Mouse (Mus musculus): Measurements from ENCODE around the gene Pigq. TPM values are rescaled to one million over a fixed set of nuclear protein-coding genes. Genes with fewer than 3 reads are reported as not detected.

Gene Pigq
- total and polyA plus RNA-seq, 2 experiments, result 11.5 to 52.5 TPM

DNA sequence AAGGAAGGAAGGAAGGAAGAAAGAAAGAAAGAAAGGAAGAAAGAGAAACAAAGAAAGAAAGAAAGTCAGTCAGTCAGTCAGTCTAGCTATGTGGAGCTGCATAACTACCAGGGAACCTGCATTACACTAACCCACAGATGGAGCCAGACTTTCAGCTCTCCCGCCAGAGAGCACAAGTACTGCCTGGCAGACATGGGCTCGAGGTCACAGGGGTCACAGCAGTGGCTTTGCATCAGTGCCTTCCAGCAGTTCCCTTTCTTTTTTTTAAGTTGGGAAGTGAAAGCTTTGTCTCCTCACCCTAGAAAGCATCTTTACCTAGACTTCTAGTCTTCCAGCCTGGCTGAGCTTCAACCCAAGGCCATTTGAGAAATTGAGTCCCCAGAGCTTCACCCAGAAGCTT lies 49.3 kb downstream of the Pigq start:
- Histone ChIP-seq H3K4me3 (ENCODE audit: insufficient read depth, low read depth, low read length) (no peak overlapping the region), H3K27ac (replicated peaks; ENCODE audit: insufficient read depth, low read depth, low read length) (no peak overlapping the region), H3K79me2 (ENCODE audit: control insufficient read depth, insufficient read depth, low read length) (peaks cover 12% of the 10 kb centered on the region; the same call in 1 of the 2 replicates), H3K27me3 (ENCODE audit: control insufficient read depth, insufficient read depth, low read length) (no peaks in the 10 kb centered on the region), H3K9ac (ENCODE audit: low read depth, low read length) (no peak overlapping the region), H3K36me3 (ENCODE audit: control insufficient read depth, insufficient read depth, low read length) (peaks cover under 1% of the 10 kb centered on the region; the same call in 1 of the 2 replicates), H3K4me1 (ENCODE audit: control insufficient read depth, insufficient read depth, low read length) (no peaks in the 10 kb centered on the region; the same call in 1 of the 2 replicates)
- DNase-seq (ENCODE audit: extremely low read depth, low read depth, low spot score), result peak; percentile 58
- TF ChIP-seq CTCF (IDR thresholded peaks at IDR 0.05; ENCODE audit: low read depth, low read length), result 0 out of 2 replicates have a peak, but pooled peaks have one; percentile 15
- TF ChIP-seq POLR2A (IDR thresholded peaks at IDR 0.05; ENCODE audit: extremely low read depth, insufficient read depth, low read length), result no peak
- 12% methylated on average over 2 of the region's 2 CpGs for WGBS

DNA sequence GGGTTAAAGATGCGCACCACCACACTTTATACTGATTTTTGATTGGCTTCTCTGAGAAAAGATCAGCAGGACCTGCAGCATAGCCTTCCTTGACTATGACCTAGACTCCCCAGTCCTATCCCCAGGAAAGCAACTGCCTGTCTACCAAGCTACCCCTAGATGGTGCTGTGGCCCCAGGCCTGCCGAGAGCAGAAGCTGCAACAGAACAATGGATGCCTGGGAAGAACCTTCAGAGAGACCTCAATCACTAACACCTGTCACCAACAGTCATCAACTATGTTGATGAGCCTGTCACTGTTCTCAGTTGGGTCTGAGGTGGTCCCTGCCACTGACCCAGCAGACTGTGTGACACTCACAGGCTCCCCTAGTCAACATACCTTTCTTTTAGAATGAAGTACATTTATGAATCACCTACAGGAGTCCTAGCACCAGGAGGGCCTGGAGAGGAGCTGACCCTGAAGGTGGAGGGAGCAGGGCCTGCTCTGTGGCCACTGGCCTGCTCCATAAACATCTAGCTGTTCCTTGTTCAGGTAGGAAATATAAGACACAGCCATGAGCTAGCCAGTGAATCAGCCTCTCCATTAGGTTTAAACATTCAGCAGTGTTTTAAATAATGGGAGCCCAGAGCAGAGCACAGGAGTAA lies 50.6 kb downstream of the Pigq start:
- peaks cover 6% of the 10 kb centered on the region; the same call in 1 of the 2 replicates for H3K36me3 ChIP-seq (ENCODE audit: control insufficient read depth, insufficient read depth, low read length)
- peak; percentile 55 for DNase-seq (ENCODE audit: extremely low read depth, low read depth, low spot score)
- H3K4me1 ChIP-seq (ENCODE audit: control insufficient read depth, insufficient read depth, low read length), result no peaks in the 10 kb centered on the region; the same call in 1 of the 2 replicates
- H3K27me3 ChIP-seq (ENCODE audit: control insufficient read depth, insufficient read depth, low read length), result no peaks in the 10 kb centered on the region
- no peak overlapping the region for H3K27ac ChIP-seq (replicated peaks; ENCODE audit: insufficient read depth, low read depth, low read length)
- 42% methylated on average over 2 of the region's 2 CpGs for WGBS
- no peak overlapping the region for H3K4me3 ChIP-seq (ENCODE audit: insufficient read depth, low read depth, low read length)
- peaks cover 10% of the 10 kb centered on the region; the same call in 1 of the 2 replicates for H3K79me2 ChIP-seq (ENCODE audit: control insufficient read depth, insufficient read depth, low read length)
- H3K9ac ChIP-seq (ENCODE audit: low read depth, low read length), result no peak overlapping the region
- TF ChIP-seq CTCF (IDR thresholded peaks at IDR 0.05; ENCODE audit: low read depth, low read length) (peak; percentile 99), POLR2A (IDR thresholded peaks at IDR 0.05; ENCODE audit: extremely low read depth, insufficient read depth, low read length) (no peak)

DNA sequence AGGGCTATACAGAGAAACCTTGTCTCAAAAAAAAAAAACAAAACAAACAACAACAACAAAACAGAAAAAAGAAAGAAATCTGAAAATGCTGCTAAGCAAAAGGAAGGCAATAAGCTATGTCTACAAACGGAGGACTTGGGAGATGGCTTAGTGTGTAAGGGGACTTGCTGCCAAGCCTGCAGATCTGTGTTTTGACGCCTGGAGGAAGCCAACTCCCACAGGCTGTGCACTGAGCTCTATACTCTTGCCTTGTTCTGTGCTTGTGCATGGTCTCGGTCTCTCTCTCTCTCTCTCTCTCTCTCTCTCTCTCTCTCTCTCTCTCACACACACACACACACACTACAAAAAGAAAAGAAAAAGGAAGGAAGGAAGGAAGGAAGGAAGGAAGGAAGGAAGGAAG lies 55.9 kb downstream of the Pigq start:
- no peaks in the 10 kb centered on the region for H3K27me3 ChIP-seq (ENCODE audit: control insufficient read depth, insufficient read depth, low read length)
- H3K4me1 ChIP-seq (ENCODE audit: control insufficient read depth, insufficient read depth, low read length), result peaks cover 9% of the 10 kb centered on the region
- H3K27ac ChIP-seq (replicated peaks; ENCODE audit: insufficient read depth, low read depth, low read length), result no peak overlapping the region
- H3K36me3 ChIP-seq (ENCODE audit: control insufficient read depth, insufficient read depth, low read length), result peaks cover 12% of the 10 kb centered on the region; the same call in 1 of the 2 replicates
- peaks cover 6% of the 10 kb centered on the region; the same call in 1 of the 2 replicates for H3K79me2 ChIP-seq (ENCODE audit: control insufficient read depth, insufficient read depth, low read length)
- no peak for TF ChIP-seq CTCF (IDR thresholded peaks at IDR 0.05; ENCODE audit: low read depth, low read length)
- no peak for DNase-seq (ENCODE audit: extremely low read depth, low read depth, low spot score)
- no peak overlapping the region for H3K4me3 ChIP-seq (ENCODE audit: insufficient read depth, low read depth, low read length)
- H3K9ac ChIP-seq (ENCODE audit: low read depth, low read length), result no peak overlapping the region
- 94% methylated on average over 3 of the region's 3 CpGs for WGBS

DNA sequence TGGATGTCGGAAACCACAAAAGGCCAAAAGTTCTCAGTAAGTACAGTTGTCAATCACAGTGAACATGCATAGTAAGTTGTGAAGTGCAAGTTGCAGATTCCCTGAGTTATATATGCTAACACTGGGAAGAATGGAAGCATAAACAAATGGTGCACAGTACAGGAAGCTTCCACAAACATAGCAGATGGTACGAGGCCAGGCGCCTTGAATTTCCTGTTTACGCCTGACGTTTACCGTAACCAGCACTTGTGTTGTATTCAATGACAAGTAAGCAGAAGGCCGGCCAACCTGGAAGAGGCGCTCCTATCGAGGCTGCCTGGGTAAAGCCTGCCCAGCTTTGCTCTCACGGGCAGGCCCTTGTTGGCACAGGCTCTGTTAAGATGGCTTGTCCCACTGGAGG lies 57.3 kb downstream of the Pigq start:
- Histone ChIP-seq H3K27ac (replicated peaks; ENCODE audit: insufficient read depth, low read depth, low read length) (0 out of 2 replicates have a peak overlapping the region, but pooled peaks have one; percentile 21), H3K79me2 (ENCODE audit: control insufficient read depth, insufficient read depth, low read length) (peaks cover 5% of the 10 kb centered on the region; the same call in 1 of the 2 replicates), H3K4me1 (ENCODE audit: control insufficient read depth, insufficient read depth, low read length) (peaks cover 9% of the 10 kb centered on the region), H3K9ac (ENCODE audit: low read depth, low read length) (no peak overlapping the region), H3K36me3 (ENCODE audit: control insufficient read depth, insufficient read depth, low read length) (peaks cover 13% of the 10 kb centered on the region; the same call in 1 of the 2 replicates), H3K4me3 (ENCODE audit: insufficient read depth, low read depth, low read length) (no peak overlapping the region), H3K27me3 (ENCODE audit: control insufficient read depth, insufficient read depth, low read length) (no peaks in the 10 kb centered on the region)
- DNase-seq (ENCODE audit: extremely low read depth, low read depth, low spot score), result no peak
- TF ChIP-seq CTCF (IDR thresholded peaks at IDR 0.05; ENCODE audit: low read depth, low read length) (no peak), POLR2A (IDR thresholded peaks at IDR 0.05; ENCODE audit: extremely low read depth, insufficient read depth, low read length) (no peak)
- WGBS, result 69% methylated on average over 10 of the region's 10 CpGs

DNA sequence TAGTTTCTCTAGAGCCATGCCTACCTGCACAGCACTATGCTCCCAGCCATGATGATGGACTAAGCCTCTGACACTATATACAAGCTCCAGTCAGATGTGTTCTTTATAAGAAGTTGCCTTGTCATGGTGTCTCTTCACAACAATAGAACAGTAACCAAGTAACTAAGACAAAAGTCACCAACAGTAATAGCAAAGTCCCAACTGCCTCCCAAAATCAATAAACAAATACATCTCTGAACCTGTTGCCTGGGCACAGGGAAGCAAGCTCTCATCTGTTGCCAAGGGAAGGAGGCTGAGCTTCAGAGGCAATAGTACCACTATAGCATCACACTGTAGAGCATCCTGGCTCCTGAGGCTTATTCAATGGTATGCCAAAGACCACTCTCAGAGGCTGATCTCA lies 57.9 kb downstream of the Pigq start:
- Histone ChIP-seq H3K9ac (ENCODE audit: low read depth, low read length) (peak overlapping the region; percentile 41; the same call in 1 of the 2 replicates), H3K36me3 (ENCODE audit: control insufficient read depth, insufficient read depth, low read length) (peaks cover 13% of the 10 kb centered on the region; the same call in 1 of the 2 replicates), H3K27me3 (ENCODE audit: control insufficient read depth, insufficient read depth, low read length) (no peaks in the 10 kb centered on the region), H3K27ac (replicated peaks; ENCODE audit: insufficient read depth, low read depth, low read length) (peak overlapping the region; percentile 94), H3K4me3 (ENCODE audit: insufficient read depth, low read depth, low read length) (no peak overlapping the region), H3K79me2 (ENCODE audit: control insufficient read depth, insufficient read depth, low read length) (peaks cover 5% of the 10 kb centered on the region; the same call in 1 of the 2 replicates), H3K4me1 (ENCODE audit: control insufficient read depth, insufficient read depth, low read length) (peaks cover 9% of the 10 kb centered on the region)
- peak; percentile 93 for DNase-seq (ENCODE audit: extremely low read depth, low read depth, low spot score)
- TF ChIP-seq CTCF (IDR thresholded peaks at IDR 0.05; ENCODE audit: low read depth, low read length), result no peak
- TF ChIP-seq POLR2A (IDR thresholded peaks at IDR 0.05; ENCODE audit: extremely low read depth, insufficient read depth, low read length), result no peak

DNA sequence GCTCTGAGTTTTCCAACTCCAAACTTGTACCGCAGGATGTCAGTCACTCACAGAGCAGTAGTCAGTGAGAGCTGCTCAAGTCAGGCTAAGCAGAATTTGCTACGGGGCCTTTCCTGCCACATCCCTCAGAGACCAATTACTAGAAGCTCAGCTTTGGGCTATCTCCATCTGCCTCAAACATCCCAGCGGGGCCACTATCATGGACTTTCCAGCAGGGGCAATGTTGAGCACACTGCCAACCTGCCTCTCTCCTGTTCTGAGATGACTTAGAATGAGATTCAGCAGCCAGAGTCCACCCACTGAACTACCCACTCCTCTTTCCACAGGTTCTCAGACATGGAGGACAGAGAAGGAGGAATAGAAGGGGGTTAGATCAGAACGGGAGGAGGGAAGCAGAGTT lies 59.1 kb downstream of the Pigq start:
- H3K9ac ChIP-seq (ENCODE audit: low read depth, low read length), result no peak overlapping the region
- peak overlapping the region; percentile 94 for H3K27ac ChIP-seq (replicated peaks; ENCODE audit: insufficient read depth, low read depth, low read length)
- peaks cover 13% of the 10 kb centered on the region; the same call in 1 of the 2 replicates for H3K36me3 ChIP-seq (ENCODE audit: control insufficient read depth, insufficient read depth, low read length)
- peaks cover 2% of the 10 kb centered on the region; the same call in 1 of the 2 replicates for H3K79me2 ChIP-seq (ENCODE audit: control insufficient read depth, insufficient read depth, low read length)
- TF ChIP-seq POLR2A (IDR thresholded peaks at IDR 0.05; ENCODE audit: extremely low read depth, insufficient read depth, low read length) (no peak), CTCF (IDR thresholded peaks at IDR 0.05; ENCODE audit: low read depth, low read length) (peak; percentile 54)
- WGBS, result 69% methylated on average over 4 of the region's 4 CpGs
- no peak overlapping the region for H3K4me3 ChIP-seq (ENCODE audit: insufficient read depth, low read depth, low read length)
- no peaks in the 10 kb centered on the region for H3K27me3 ChIP-seq (ENCODE audit: control insufficient read depth, insufficient read depth, low read length)
- DNase-seq (ENCODE audit: extremely low read depth, low read depth, low spot score), result no peak
- peaks cover 18% of the 10 kb centered on the region for H3K4me1 ChIP-seq (ENCODE audit: control insufficient read depth, insufficient read depth, low read length)

All from liver, adult 2 months (tissue).